Mouse (Mus musculus): Measurements from ENCODE around the gene Eea1.
"Not testable (repeated sequence)": the region's sequence is repeated elsewhere in the genome, so short reads cannot be mapped to it uniquely, and the experiment has no call there.

Gene Eea1

GRCm38 (mm10) chr10:95904668-95905067 lies 35.8 kb upstream of the Eea1 start:
- TF ChIP-seq POU5F1 (IDR thresholded peaks at IDR 0.05; ENCODE audit: borderline replicate concordance, low read length) (no peak), NANOG (IDR thresholded peaks at IDR 0.05; ENCODE audit: borderline replicate concordance, low read length) (no peak), CTCF (conservative IDR thresholded peaks at IDR 0.05; ENCODE audit: low read length) (no peak)
- no peaks in the 10 kb centered on the region for H3K9me3 ChIP-seq (ENCODE audit: low read length)
- no peaks in the 10 kb centered on the region for H3K36me3 ChIP-seq (ENCODE audit: insufficient read depth, low read length)

GRCm38 (mm10) chr10:95909246-95909909 lies 31.1 kb upstream of the Eea1 start:
- Histone ChIP-seq H3K4me1 (replicated peaks; ENCODE audit: low read depth, low read length) (peaks cover 12% of the 10 kb centered on the region), H3K4me3 (replicated peaks; ENCODE audit: low read length) (no peak overlapping the region), H3K9me3 (ENCODE audit: low read length) (no peaks in the 10 kb centered on the region), H3K27me3 (ENCODE audit: insufficient read depth, low read length) (no peaks in the 10 kb centered on the region), H3K36me3 (ENCODE audit: insufficient read depth, low read length) (no peaks in the 10 kb centered on the region)
- TF ChIP-seq NANOG (IDR thresholded peaks at IDR 0.05; ENCODE audit: borderline replicate concordance, low read length) (no peak), CTCF (conservative IDR thresholded peaks at IDR 0.05; ENCODE audit: low read length) (no peak), POU5F1 (IDR thresholded peaks at IDR 0.05; ENCODE audit: borderline replicate concordance, low read length) (no peak)

More at GRCm38 (mm10) chr10:95904668-95905067, 35.8 kb upstream of the Eea1 start:
- Histone ChIP-seq H3K4me1 (replicated peaks; ENCODE audit: low read depth, low read length) (no peaks in the 10 kb centered on the region), H3K4me3 (replicated peaks; ENCODE audit: low read length) (no peak overlapping the region), H3K27me3 (ENCODE audit: insufficient read depth, low read length) (no peaks in the 10 kb centered on the region)

- TF ChIP-seq CTCF (conservative IDR thresholded peaks at IDR 0.05; ENCODE audit: low read length) (no peak), NANOG (IDR thresholded peaks at IDR 0.05; ENCODE audit: borderline replicate concordance, low read length) (no peak), POU5F1 (IDR thresholded peaks at IDR 0.05; ENCODE audit: borderline replicate concordance, low read length) (no peak)
- Histone ChIP-seq H3K36me3 (ENCODE audit: insufficient read depth, low read length) (no peaks in the 10 kb centered on the region), H3K4me3 (replicated peaks; ENCODE audit: low read length) (no peak overlapping the region)
Measured at GRCm38 (mm10) chr10:95911016-95911415, 29.4 kb upstream of the Eea1 start.

GRCm38 (mm10) chr10:95914434-95915174 lies 25.8 kb upstream of the Eea1 start:
- Histone ChIP-seq H3K27me3 (ENCODE audit: insufficient read depth, low read length) (no peaks in the 10 kb centered on the region), H3K9me3 (ENCODE audit: low read length) (no peaks in the 10 kb centered on the region), H3K4me3 (replicated peaks; ENCODE audit: low read length) (no peak overlapping the region), H3K36me3 (ENCODE audit: insufficient read depth, low read length) (no peaks in the 10 kb centered on the region), H3K4me1 (replicated peaks; ENCODE audit: low read depth, low read length) (peaks cover 32% of the 10 kb centered on the region)
- TF ChIP-seq NANOG (IDR thresholded peaks at IDR 0.05; ENCODE audit: borderline replicate concordance, low read length): no peak
- TF ChIP-seq POU5F1 (IDR thresholded peaks at IDR 0.05; ENCODE audit: borderline replicate concordance, low read length): no peak
- no peak for TF ChIP-seq CTCF (conservative IDR thresholded peaks at IDR 0.05; ENCODE audit: low read length)

More at GRCm38 (mm10) chr10:95911016-95911415, 29.4 kb upstream of the Eea1 start:
- Histone ChIP-seq H3K27me3 (ENCODE audit: insufficient read depth, low read length) (no peaks in the 10 kb centered on the region), H3K9me3 (ENCODE audit: low read length) (no peaks in the 10 kb centered on the region), H3K4me1 (replicated peaks; ENCODE audit: low read depth, low read length) (peaks cover 20% of the 10 kb centered on the region)

GRCm38 (mm10) chr10:95918716-95919115 lies 21.7 kb upstream of the Eea1 start:
- Histone ChIP-seq H3K36me3 (ENCODE audit: insufficient read depth, low read length) (no peaks in the 10 kb centered on the region), H3K4me1 (replicated peaks; ENCODE audit: low read depth, low read length) (peaks cover 26% of the 10 kb centered on the region), H3K9me3 (ENCODE audit: low read length) (no peaks in the 10 kb centered on the region), H3K4me3 (replicated peaks; ENCODE audit: low read length) (no peak overlapping the region), H3K27me3 (ENCODE audit: insufficient read depth, low read length) (no peaks in the 10 kb centered on the region)
- TF ChIP-seq NANOG (IDR thresholded peaks at IDR 0.05; ENCODE audit: borderline replicate concordance, low read length) (no peak), CTCF (conservative IDR thresholded peaks at IDR 0.05; ENCODE audit: low read length) (no peak), POU5F1 (IDR thresholded peaks at IDR 0.05; ENCODE audit: borderline replicate concordance, low read length) (no peak)

- Histone ChIP-seq H3K4me1 (replicated peaks; ENCODE audit: low read depth, low read length) (0 out of 2 replicates have a peak, but pooled peaks cover 2% of the 10 kb centered on the region), H3K9me3 (ENCODE audit: low read length) (no peaks in the 10 kb centered on the region; the same call in 1 of the 2 replicates), H3K36me3 (ENCODE audit: insufficient read depth, low read length) (no peaks in the 10 kb centered on the region), H3K4me3 (replicated peaks; ENCODE audit: low read length) (no peak overlapping the region), H3K27me3 (ENCODE audit: insufficient read depth, low read length) (no peaks in the 10 kb centered on the region)
- no peak for TF ChIP-seq CTCF (conservative IDR thresholded peaks at IDR 0.05; ENCODE audit: low read length)
- no peak for TF ChIP-seq NANOG (IDR thresholded peaks at IDR 0.05; ENCODE audit: borderline replicate concordance, low read length)
- no peak for TF ChIP-seq POU5F1 (IDR thresholded peaks at IDR 0.05; ENCODE audit: borderline replicate concordance, low read length)
Measured at GRCm38 (mm10) chr10:95923263-95924217, 16.9 kb upstream of the Eea1 start.

GRCm38 (mm10) chr10:95933631-95934030 lies 6.8 kb upstream of the Eea1 start:
- not testable (repeated sequence) for H3K27me3 ChIP-seq (ENCODE audit: insufficient read depth, low read length); H3K36me3 ChIP-seq (ENCODE audit: insufficient read depth, low read length); H3K4me1 ChIP-seq (replicated peaks; ENCODE audit: low read depth, low read length); H3K4me3 ChIP-seq (replicated peaks; ENCODE audit: low read length)
- H3K9me3 ChIP-seq (ENCODE audit: low read length): peaks cover 27% of the 10 kb centered on the region
